Mouse (Mus musculus) cerebellum, postnatal 14 days (tissue): ENCODE results near the gene Zfp830.

Source experiments
- DNase-seq, 2 experiments: peaks; one replicate each; pipeline ENCODE4 v3.0.0; 2021; ENCODE audit warnings: mixed read lengths in 2 of 2

Zfp830 gene

GRCm38 (mm10) chr11:82763742-82764437 lies at the start of gene Zfp830, which contains the start of gene Cct6b:
Gene Zfp830 (plus strand): TSS chr11:82764345.
Gene Cct6b (minus strand): TSS chr11:82764321.
- DNase-seq, result peak; percentile 96

- no peak for DNase-seq
Measured at GRCm38 (mm10) chr11:82719294-82719693, 44.9 kb upstream of the Zfp830 start.

- peak in 1 of 2 experiments; percentile 10 for DNase-seq
Measured at GRCm38 (mm10) chr11:82726862-82727261, 37.3 kb upstream of the Zfp830 start.

- no peak for DNase-seq
Measured at GRCm38 (mm10) chr11:82734227-82734626, 29.9 kb upstream of the Zfp830 start.

- no peak for DNase-seq
Measured at GRCm38 (mm10) chr11:82739006-82739405, 25.1 kb upstream of the Zfp830 start.

GRCm38 (mm10) chr11:82746138-82746537 lies 18.0 kb upstream of the Zfp830 start:
- DNase-seq, result peak; percentile 11 to 38

- DNase-seq, result no peak
Measured at GRCm38 (mm10) chr11:82746857-82747366, 17.2 kb upstream of the Zfp830 start.

GRCm38 (mm10) chr11:82752349-82753115 lies 11.6 kb upstream of the Zfp830 start:
- DNase-seq, result no peak

GRCm38 (mm10) chr11:82755919-82756318 lies 8.2 kb upstream of the Zfp830 start:
- DNase-seq, result no peak

- no peak for DNase-seq
Measured at GRCm38 (mm10) chr11:82762286-82762829, 1.8 kb upstream of the Zfp830 start.

- no peak for DNase-seq
Measured at GRCm38 (mm10) chr11:82763261-82763660, 884 bp upstream of the Zfp830 start.

- DNase-seq, result no peak
Measured at GRCm38 (mm10) chr11:82764438-82764924, 336 bp downstream of the Zfp830 start.

- no peak for DNase-seq
Measured at GRCm38 (mm10) chr11:82780134-82780533, 16.0 kb downstream of the Zfp830 start.

- DNase-seq, result peak; percentile 97
Measured at GRCm38 (mm10) chr11:82780983-82781903, 17.1 kb downstream of the Zfp830 start, which contains the start of gene Lig3. Gene Lig3 (plus strand): TSS chr11:82781108.

GRCm38 (mm10) chr11:82782197-82782596 lies 18.1 kb downstream of the Zfp830 start:
- DNase-seq, result no peak

- no peak for DNase-seq
Measured at GRCm38 (mm10) chr11:82783453-82783852, 19.3 kb downstream of the Zfp830 start.

GRCm38 (mm10) chr11:82806656-82807055 lies 42.5 kb downstream of the Zfp830 start:
- no peak for DNase-seq

GRCm38 (mm10) chr11:82807370-82807769 lies 43.2 kb downstream of the Zfp830 start:
- DNase-seq, result no peak

- DNase-seq, result peak; percentile 10 to 21
Measured at GRCm38 (mm10) chr11:82808485-82808884, 44.3 kb downstream of the Zfp830 start.
